ENCODE assay signal across 14 mouse cellular contexts in genomic region chr15:78633413-78633812, GRCm38 (mm10). TPM values are rescaled to one million over a fixed set of nuclear protein-coding genes. Genes with fewer than 3 reads are reported as not detected.
DNase-seq lines count a peak whose midpoint lies in the region; ATAC-seq lines count a peak whose summit lies in the region.
"Had no signal": no experiment of that assay in that cellular context is flagged by ENCODE, and none has a peak within 500 bp of the region (broad histone marks: within the 10 kb centered on the region; RNA-seq: fewer than 3 reads in every experiment).

No protein-coding gene starts in this region.

- peaks cover 64% of the 10 kb centered on the region for H3K4me1 ChIP-seq in hindbrain, embryonic 12.5 days
- H3K4me1 ChIP-seq in midbrain, embryonic 12.5 days, result peaks cover 69% of the 10 kb centered on the region
- H3K4me1 ChIP-seq in neural tube, embryonic 14.5 days (ENCODE audit: control insufficient read depth, insufficient read depth, low read length), result peaks cover 28% of the 10 kb centered on the region
- H3K4me1 ChIP-seq: heart, embryonic 13.5 days had no signal

- H3K36me3 ChIP-seq in hindbrain, embryonic 12.5 days, result no peaks in the 10 kb centered on the region
- H3K36me3 ChIP-seq in midbrain, embryonic 12.5 days, result no peaks in the 10 kb centered on the region
- H3K36me3 ChIP-seq in neural tube, embryonic 14.5 days (ENCODE audit: control insufficient read depth, insufficient read depth, low read length), result no peaks in the 10 kb centered on the region
- H3K36me3 ChIP-seq: heart, embryonic 13.5 days had no signal

- no peak overlapping the region for H3K4me3 ChIP-seq in hindbrain, embryonic 12.5 days
- H3K4me3 ChIP-seq in midbrain, embryonic 12.5 days, result no peak overlapping the region
- no peak overlapping the region for H3K4me3 ChIP-seq in neural tube, embryonic 14.5 days (ENCODE audit: low read depth, low read length)
- H3K4me3 ChIP-seq: heart, embryonic 13.5 days had no signal

- H3K9ac ChIP-seq in hindbrain, embryonic 12.5 days, result no peak overlapping the region
- no peak overlapping the region for H3K9ac ChIP-seq in midbrain, embryonic 12.5 days (replicated peaks)
- H3K9ac ChIP-seq in neural tube, embryonic 14.5 days (replicated peaks; ENCODE audit: low read depth, low read length), result no peak overlapping the region; the same call in 1 of the 2 replicates
- H3K9ac ChIP-seq: heart, embryonic 13.5 days had no signal

- no peaks in the 10 kb centered on the region for H3K9me3 ChIP-seq in hindbrain, embryonic 12.5 days (replicated peaks)
- H3K9me3 ChIP-seq in midbrain, embryonic 12.5 days, result no peaks in the 10 kb centered on the region
- H3K9me3 ChIP-seq in neural tube, embryonic 14.5 days (ENCODE audit: control insufficient read depth, low read length), result no peaks in the 10 kb centered on the region
- H3K9me3 ChIP-seq: heart, embryonic 13.5 days had no signal

- H3K27me3 ChIP-seq in hindbrain, embryonic 12.5 days, result no peaks in the 10 kb centered on the region
- H3K27me3 ChIP-seq in midbrain, embryonic 12.5 days, result 0 out of 2 replicates have a peak, but pooled peaks cover 7% of the 10 kb centered on the region
- H3K27me3 ChIP-seq in neural tube, embryonic 14.5 days (ENCODE audit: control insufficient read depth, insufficient read depth, low read length), result no peaks in the 10 kb centered on the region; the same call in 1 of the 2 replicates

- 31% methylated on average over 5 of the region's 5 CpGs for WGBS in hindbrain, embryonic 12.5 days
- WGBS in midbrain, embryonic 12.5 days, result 31% methylated on average over 5 of the region's 5 CpGs
- 14% methylated on average over 5 of the region's 5 CpGs for WGBS in neural tube, embryonic 14.5 days

- ATAC-seq in hindbrain, embryonic 12.5 days (ENCODE audit: low FRiP score), result no peak
- ATAC-seq in midbrain, embryonic 12.5 days (ENCODE audit: low FRiP score, low read depth), result peak; percentile 50; the same call in 1 of the 2 replicates
- no peak for ATAC-seq in neural tube, embryonic 14.5 days (ENCODE audit: low read depth)
- ATAC-seq: Patski had no signal

- H3K4me2 ChIP-seq in hindbrain, embryonic 12.5 days (replicated peaks), result 0 out of 2 replicates have a peak overlapping the region, but pooled peaks have one; percentile 4
- no peak overlapping the region for H3K4me2 ChIP-seq in midbrain, embryonic 12.5 days (replicated peaks)
- H3K4me2 ChIP-seq in neural tube, embryonic 14.5 days (ENCODE audit: low read depth, low read length), result no peak overlapping the region
- H3K4me2 ChIP-seq: heart, embryonic 13.5 days had no signal

- intact Hi-C loops in left cerebral cortex, postnatal 4 days (cut with DNase I), result no loop called here
- intact Hi-C loops in left cerebral cortex, postnatal 25 days (cut with DNase I), result no loop called here

- DNase-seq in left cerebral cortex, postnatal 4 days, result peak; percentile 57
- no peak for DNase-seq in left cerebral cortex, adult 18-20 months (ENCODE audit: low spot score in 2 of 2)
- DNase-seq in left cerebral cortex, postnatal 25 days (ENCODE audit: low spot score in 2 of 2), result no peak
- DNase-seq in frontal cortex, postnatal 10 days (ENCODE audit: low spot score in 2 of 2), result no peak
- no peak for DNase-seq in retina, embryonic 14.5 days (ENCODE audit: low spot score)
- DNase-seq: B cell, adult 2 months; cerebellum, adult 11-12 months; kidney, adult 8-10 months; lung, postnatal 14 days had no signal

- H3K27ac ChIP-seq in hindbrain, embryonic 12.5 days, result peak overlapping the region; percentile 80
- H3K27ac ChIP-seq in midbrain, embryonic 12.5 days (replicated peaks), result peak overlapping the region; percentile 60
- peak overlapping the region; percentile 12; the same call in 1 of the 2 replicates for H3K27ac ChIP-seq in neural tube, embryonic 14.5 days (ENCODE audit: low read depth, low read length)
- H3K27ac ChIP-seq: heart, embryonic 13.5 days had no signal

RNA-seq across cellular contexts. Expression of gene Cyth4, which starts 36.6 kb away (rescaled TPM):
- 1 to 10 TPM; 3.9 to 6.0 TPM for total RNA-seq in left cerebral cortex, postnatal 4 days (2021)
- total RNA-seq in left cerebral cortex, adult 18-20 months (2021), result 10 to 100 TPM; 10.1 to 10.4 TPM
- polyA plus RNA-seq in hindbrain, embryonic 12.5 days (2016; fragmentation: Nextera tagmentation; extraction: Ambion mirVana), result 6.3 and 7.8 TPM in 2 replicates
- polyA plus RNA-seq in midbrain, embryonic 12.5 days (2016; fragmentation: Nextera tagmentation; extraction: Ambion mirVana), result 5.4 and 6.9 TPM in 2 replicates
- 2.0 and 3.7 TPM in 2 replicates for polyA plus RNA-seq in neural tube, embryonic 14.5 days (2014; fragmentation: Nextera tagmentation; extraction: Ambion mirVana)
- 10 to 100 TPM; 11.8 to 12.6 TPM for total RNA-seq in left cerebral cortex, postnatal 25 days (2021)

Comparison
In these comparisons a context has a peak if more than half of its experiments do, and no peak if none do; other contexts are left out.
1. H3K27ac ChIP-seq: peak in every context shown above with its lines; median percentile 80 in hindbrain, embryonic 12.5 days; 60 in midbrain, embryonic 12.5 days; 12 in neural tube, embryonic 14.5 days.